Mouse (Mus musculus): ENCODE measurements around the gene Kcnc1.

DNA sequence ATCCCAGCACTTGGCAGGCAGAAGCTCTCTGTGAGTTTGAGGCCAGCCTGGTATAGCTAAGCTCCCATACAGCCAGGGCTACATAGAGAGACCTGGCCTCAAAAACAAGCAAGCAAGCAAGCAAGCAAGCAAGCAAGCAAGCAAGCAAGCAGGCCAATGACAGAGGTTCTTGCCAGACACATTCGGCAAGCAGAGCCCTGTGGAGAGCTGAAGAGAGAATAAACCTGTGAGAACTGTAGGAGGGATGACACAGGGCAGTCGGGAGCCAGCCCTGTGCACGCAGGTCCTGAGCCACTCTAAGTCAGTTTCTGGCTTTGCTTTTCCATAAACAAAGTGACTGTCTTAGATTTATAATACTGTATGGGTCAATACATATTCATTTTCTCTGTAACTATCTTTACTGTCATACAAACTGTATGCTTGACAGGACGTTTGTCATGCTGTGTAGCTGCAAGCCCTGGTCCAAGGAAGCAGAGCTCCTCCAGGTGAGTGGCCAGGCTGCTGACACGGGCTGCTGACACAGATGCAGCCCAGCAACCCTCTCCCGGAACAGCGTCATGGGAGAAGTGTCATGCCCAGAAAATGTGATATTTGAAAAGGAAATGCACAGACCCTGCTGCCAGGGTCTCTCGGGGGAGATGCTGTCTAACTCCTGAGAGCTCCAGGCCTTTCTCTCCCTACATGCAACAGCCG is 51.3 kb downstream of the Kcnc1 start:
- TF ChIP-seq POLR2A (IDR thresholded peaks at IDR 0.05; ENCODE audit: low read depth, low read length), result no peak
- TF ChIP-seq CTCF (IDR thresholded peaks at IDR 0.05; ENCODE audit: extremely low read depth, insufficient read length, insufficient replicate concordance, low read depth, low read length), result no peak
